Mouse (Mus musculus) embryonic fibroblast, embryonic 13.5 days (primary cell): Measurements from ENCODE around the gene Serac1. TPM values are rescaled to one million over a fixed set of nuclear protein-coding genes. Genes with fewer than 3 reads are reported as not detected.

Source experiments
- H3K27ac ChIP-seq: 2 replicates; pipeline ENCODE4 v1.5.1; 2012; ENCODE audit warnings: low read length, control low read depth, inconsistent platforms; ENCODE audit not compliant: insufficient read depth
- H3K4me1 ChIP-seq: 2 replicates; pipeline ENCODE4 v1.6.1; 2011; ENCODE audit warnings: low read length; ENCODE audit not compliant: control insufficient read depth, insufficient read depth
- H3K4me3 ChIP-seq: 2 replicates; pipeline ENCODE4 v1.5.1; 2011; ENCODE audit warnings: mild to moderate bottlenecking, control low read depth, low read length; ENCODE audit not compliant: insufficient read depth
- CTCF ChIP-seq: IDR thresholded peaks from 2 replicates; pipeline ENCODE4 v1.5.1; 2011; ENCODE audit warnings: mild to moderate bottlenecking, control low read depth, low read length, moderate library complexity, borderline replicate concordance; ENCODE audit not compliant: insufficient read depth
- POLR2A ChIP-seq: IDR thresholded peaks from 2 replicates; pipeline ENCODE4 v1.6.1; 2011; ENCODE audit warnings: low read depth, mild to moderate bottlenecking, control low read depth, low read length, moderate library complexity
- polyA plus RNA-seq: library from polyadenylated mRNA; stranded (reverse); fragments of >200 nt; gene quantifications from 2 replicates; pipeline ENCODE4 v1.2.4, GENCODE M21; 2011; ENCODE audit warnings: low read depth; ENCODE audit not compliant: missing spikeins, insufficient read length

Serac1 gene
- polyA plus RNA-seq, 1 experiment, result 4.7 TPM

GRCm38 (mm10) chr17:6069866-6070265 lies 9.7 kb downstream of the Serac1 start:
- Histone ChIP-seq H3K27ac (no peak overlapping the region), H3K4me1 (no peaks in the 10 kb centered on the region; the same call in 1 of the 2 replicates), H3K4me3 (no peak overlapping the region)
- no peak for TF ChIP-seq POLR2A

GRCm38 (mm10) chr17:6067613-6068012 lies 11.9 kb downstream of the Serac1 start:
- TF ChIP-seq CTCF (no peak), POLR2A (no peak)
- Histone ChIP-seq H3K27ac (no peak overlapping the region), H3K4me1 (no peaks in the 10 kb centered on the region), H3K4me3 (no peak overlapping the region)

- TF ChIP-seq POLR2A, result no peak
- no peak for TF ChIP-seq CTCF
- Histone ChIP-seq H3K4me1 (no peaks in the 10 kb centered on the region), H3K27ac (no peak overlapping the region), H3K4me3 (no peak overlapping the region)
Observed at GRCm38 (mm10) chr17:6066021-6066420, 13.5 kb downstream of the Serac1 start.

- TF ChIP-seq CTCF, result no peak
- TF ChIP-seq POLR2A, result no peak
- Histone ChIP-seq H3K4me3 (no peak overlapping the region), H3K27ac (no peak overlapping the region), H3K4me1 (no peaks in the 10 kb centered on the region)
Observed at GRCm38 (mm10) chr17:6063532-6063931, 16.0 kb downstream of the Serac1 start.

GRCm38 (mm10) chr17:6062793-6063192 lies 16.7 kb downstream of the Serac1 start:
- Histone ChIP-seq H3K27ac (no peak overlapping the region), H3K4me3 (no peak overlapping the region), H3K4me1 (no peaks in the 10 kb centered on the region)
- TF ChIP-seq CTCF, result no peak
- TF ChIP-seq POLR2A, result no peak

- Histone ChIP-seq H3K4me3 (no peak overlapping the region), H3K27ac (no peak overlapping the region), H3K4me1 (no peaks in the 10 kb centered on the region)
- TF ChIP-seq POLR2A, result no peak
- peak; percentile 38; the same call in 1 of the 2 replicates for TF ChIP-seq CTCF
Observed at GRCm38 (mm10) chr17:6054934-6055355, 24.6 kb downstream of the Serac1 start.

GRCm38 (mm10) chr17:6052801-6053200 lies 26.7 kb downstream of the Serac1 start:
- no peak for TF ChIP-seq CTCF
- no peak for TF ChIP-seq POLR2A

GRCm38 (mm10) chr17:6037507-6037906 lies 42.0 kb downstream of the Serac1 start:
- Histone ChIP-seq H3K27ac (no peak overlapping the region), H3K4me1 (no peaks in the 10 kb centered on the region), H3K4me3 (no peak overlapping the region)
- TF ChIP-seq POLR2A, result no peak
- TF ChIP-seq CTCF, result no peak

More at GRCm38 (mm10) chr17:6052801-6053200, 26.7 kb downstream of the Serac1 start:
- Histone ChIP-seq H3K4me1 (no peaks in the 10 kb centered on the region), H3K27ac (no peak overlapping the region), H3K4me3 (no peak overlapping the region)

- no peaks in the 10 kb centered on the region for H3K4me1 ChIP-seq
- TF ChIP-seq POLR2A (no peak), CTCF (no peak)
Observed at GRCm38 (mm10) chr17:6036872-6037271, 42.7 kb downstream of the Serac1 start.

GRCm38 (mm10) chr17:6036458-6036857 lies 43.1 kb downstream of the Serac1 start:
- TF ChIP-seq POLR2A (no peak), CTCF (no peak)
- Histone ChIP-seq H3K27ac (no peak overlapping the region), H3K4me1 (no peaks in the 10 kb centered on the region), H3K4me3 (no peak overlapping the region)

More at GRCm38 (mm10) chr17:6036872-6037271, 42.7 kb downstream of the Serac1 start:
- no peak overlapping the region for H3K4me3 ChIP-seq
- no peak overlapping the region for H3K27ac ChIP-seq

- no peak overlapping the region for H3K27ac ChIP-seq
- no peak for TF ChIP-seq CTCF
- no peak for TF ChIP-seq POLR2A
- H3K4me1 ChIP-seq, result no peaks in the 10 kb centered on the region
- H3K4me3 ChIP-seq, result no peak overlapping the region
Observed at GRCm38 (mm10) chr17:6035661-6036060, 43.9 kb downstream of the Serac1 start.
